Mouse (Mus musculus): ENCODE results near the gene Osbp2. TPM values are rescaled to one million over a fixed set of nuclear protein-coding genes. Genes with fewer than 3 reads are reported as not detected.

Gene Osbp2
- polyA plus RNA-seq (2015; fragmentation: Nextera tagmentation; extraction: Ambion mirVana): 0.37 TPM in 2 replicates

GRCm38 (mm10) chr11:3863454-3864112 lies at the start of gene Osbp2:
Gene Osbp2, minus strand, starts transcription at chr11:3863903.

GRCm38 (mm10) chr11:3894406-3895281 lies 30.9 kb upstream of the Osbp2 start, which contains the start of the genes 4921536K21Rik and Dusp18:
Gene 4921536K21Rik, minus strand, starts transcription at chr11:3895098.
Gene Dusp18, plus strand, starts transcription at chr11:3895240.

Other genes with a start within 250 kb of the Osbp2 start
- 8.1 and 8.9 TPM in 2 replicates for gene Morc2a, start 214.7 kb downstream of the Osbp2 start, polyA plus RNA-seq (2015; fragmentation: Nextera tagmentation; extraction: Ambion mirVana)
- 0.10 and 0.15 TPM in 2 replicates for gene 4921536K21Rik, start 31.2 kb upstream of the Osbp2 start, polyA plus RNA-seq (2015; fragmentation: Nextera tagmentation; extraction: Ambion mirVana)
- gene Dusp18, start 31.3 kb upstream of the Osbp2 start, polyA plus RNA-seq (2015; fragmentation: Nextera tagmentation; extraction: Ambion mirVana): 4.0 and 4.6 TPM in 2 replicates
- gene Slc35e4, start 50.8 kb upstream of the Osbp2 start, polyA plus RNA-seq (2015; fragmentation: Nextera tagmentation; extraction: Ambion mirVana): 11.4 and 11.6 TPM in 2 replicates
- gene Tcn2, start 68.3 kb upstream of the Osbp2 start, polyA plus RNA-seq (2015; fragmentation: Nextera tagmentation; extraction: Ambion mirVana): 40.2 and 56.6 TPM in 2 replicates
- gene Pes1, start 100.1 kb upstream of the Osbp2 start, polyA plus RNA-seq (2015; fragmentation: Nextera tagmentation; extraction: Ambion mirVana): 35.7 and 36.6 TPM in 2 replicates
- gene 4930556J24Rik, start 112.9 kb upstream of the Osbp2 start, polyA plus RNA-seq (2015; fragmentation: Nextera tagmentation; extraction: Ambion mirVana): not detected in 2 replicates
- 4.0 and 4.8 TPM in 2 replicates for gene Gal3st1, start 119.7 kb upstream of the Osbp2 start, polyA plus RNA-seq (2015; fragmentation: Nextera tagmentation; extraction: Ambion mirVana)
- 0.10 and 0.60 TPM in 2 replicates for gene Sec14l4, start 167.6 kb upstream of the Osbp2 start, polyA plus RNA-seq (2015; fragmentation: Nextera tagmentation; extraction: Ambion mirVana)
- gene Sec14l3, start 200.9 kb upstream of the Osbp2 start, polyA plus RNA-seq (2015; fragmentation: Nextera tagmentation; extraction: Ambion mirVana): not detected in 2 replicates
- 16.6 and 19.9 TPM in 2 replicates for gene Mtfp1, start 231.5 kb upstream of the Osbp2 start, polyA plus RNA-seq (2015; fragmentation: Nextera tagmentation; extraction: Ambion mirVana)